Mouse (Mus musculus): ENCODE data around the gene Dgka. TPM values are rescaled to one million over a fixed set of nuclear protein-coding genes. Genes with fewer than 3 reads are reported as not detected.

Gene Dgka
- polyA plus RNA-seq, 1 experiment from 2014 or later, result 4.7 TPM

DNA sequence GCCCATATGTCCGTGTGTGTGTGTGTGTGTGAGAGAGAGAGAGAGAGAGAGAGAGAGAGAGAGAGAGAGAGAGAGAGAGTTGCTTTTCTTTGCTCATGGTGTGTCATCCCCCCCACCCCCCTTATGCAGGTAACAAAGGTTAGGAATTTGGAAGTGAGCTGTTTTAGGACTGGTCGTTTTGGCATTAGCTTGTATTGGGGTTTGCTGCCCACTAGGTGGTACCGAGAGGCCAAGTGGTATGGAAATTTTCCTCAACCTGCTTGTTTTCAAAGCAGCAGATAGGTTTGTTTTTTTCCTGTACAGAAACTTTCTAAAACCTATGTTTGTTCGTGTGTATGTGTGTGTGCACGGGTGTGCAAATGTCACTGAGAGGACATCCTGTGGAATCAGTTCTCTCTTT, 29.0 kb upstream of the Dgka start:
- Histone ChIP-seq H3K36me3 (ENCODE audit: control insufficient read depth, insufficient read depth, low read length) (no peaks in the 10 kb centered on the region), H3K4me1 (ENCODE audit: control insufficient read depth, insufficient read depth, low read length) (no peaks in the 10 kb centered on the region; the same call in 1 of the 2 replicates), H3K9me3 (ENCODE audit: control insufficient read depth, low read length) (no peaks in the 10 kb centered on the region), H3K27me3 (ENCODE audit: control insufficient read depth, insufficient read depth, low read length) (no peaks in the 10 kb centered on the region), H3K4me3 (ENCODE audit: low read length) (no peak overlapping the region), H3K4me2 (replicated peaks; ENCODE audit: low read depth, low read length) (no peak overlapping the region), H3K9ac (ENCODE audit: low read depth, low read length) (no peak overlapping the region), H3K27ac (ENCODE audit: low read depth, low read length) (no peak overlapping the region)
- WGBS, result 27% methylated on average over 5 of the region's 5 CpGs
- no peak for ATAC-seq (ENCODE audit: low FRiP score, low TSS enrichment)

DNA sequence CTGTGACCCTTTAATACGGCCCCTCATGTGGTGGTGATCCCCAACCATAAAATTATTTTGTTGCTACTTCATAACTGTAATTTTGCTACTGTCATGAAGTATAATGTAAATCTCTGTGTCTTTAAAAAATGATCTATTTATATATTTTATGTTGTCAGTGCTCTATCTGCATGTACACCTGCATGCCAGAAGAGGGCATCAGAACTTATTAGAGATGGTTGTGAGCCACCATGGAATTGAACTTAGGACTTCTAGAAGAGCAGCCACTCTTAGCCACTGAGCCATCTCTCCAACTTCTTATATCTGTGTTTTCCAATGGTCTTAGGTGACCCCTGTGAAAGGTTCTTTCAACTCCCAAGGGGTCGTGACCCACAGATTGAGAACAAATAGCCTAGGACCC, 28.2 kb upstream of the Dgka start:
- Histone ChIP-seq H3K36me3 (ENCODE audit: control insufficient read depth, insufficient read depth, low read length) (no peaks in the 10 kb centered on the region), H3K27me3 (ENCODE audit: control insufficient read depth, insufficient read depth, low read length) (no peaks in the 10 kb centered on the region), H3K27ac (ENCODE audit: low read depth, low read length) (no peak overlapping the region), H3K4me2 (replicated peaks; ENCODE audit: low read depth, low read length) (no peak overlapping the region), H3K9me3 (ENCODE audit: control insufficient read depth, low read length) (no peaks in the 10 kb centered on the region), H3K4me1 (ENCODE audit: control insufficient read depth, insufficient read depth, low read length) (no peaks in the 10 kb centered on the region), H3K4me3 (ENCODE audit: low read length) (no peak overlapping the region), H3K9ac (ENCODE audit: low read depth, low read length) (no peak overlapping the region)
- 83% methylated on average over 2 of the region's 2 CpGs for WGBS
- 0 out of 2 replicates have a peak, but pooled peaks have one; percentile 16 for ATAC-seq (ENCODE audit: low FRiP score, low TSS enrichment)

DNA sequence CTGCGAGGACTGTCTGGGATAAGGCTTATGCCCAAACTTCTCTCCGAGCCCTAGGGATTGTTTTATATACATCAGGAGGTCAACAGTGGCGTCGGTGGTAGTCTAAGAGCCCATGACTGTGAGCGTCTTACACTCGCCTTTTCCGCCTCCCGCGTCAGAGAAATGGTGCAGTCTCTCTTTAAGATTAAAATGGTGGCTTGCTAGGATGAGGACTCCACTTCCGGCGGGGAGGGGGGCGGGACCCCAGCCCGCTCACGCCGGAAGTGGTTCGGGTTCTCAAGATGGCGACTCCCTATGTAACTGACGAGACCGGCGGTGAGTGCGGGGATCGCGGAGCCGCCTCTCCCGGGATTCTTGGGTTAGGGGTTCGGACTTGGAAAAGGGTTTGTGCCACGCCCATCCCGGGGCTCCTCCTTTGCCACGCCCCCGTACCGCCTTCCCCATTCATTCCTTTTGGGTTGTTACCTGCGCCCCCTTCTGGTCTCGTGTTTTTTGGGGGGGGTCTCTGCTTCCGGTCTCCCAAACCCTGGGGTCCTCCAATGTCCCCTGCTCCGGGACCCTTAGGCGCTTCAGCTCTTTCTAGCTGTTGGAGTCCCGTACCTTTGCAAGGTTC, 3.7 kb upstream of the Dgka start:
- WGBS, result 0% methylated on average over 35 of the region's 37 CpGs
- H3K9ac ChIP-seq (ENCODE audit: low read depth, low read length), result peak overlapping the region; percentile 74
- H3K27me3 ChIP-seq (ENCODE audit: control insufficient read depth, insufficient read depth, low read length), result 0 out of 2 replicates have a peak, but pooled peaks cover 4% of the 10 kb centered on the region
- peak; percentile 89 for ATAC-seq (ENCODE audit: low FRiP score, low TSS enrichment)
- H3K4me3 ChIP-seq (ENCODE audit: low read length), result peak overlapping the region; percentile 80
- no peaks in the 10 kb centered on the region for H3K9me3 ChIP-seq (ENCODE audit: control insufficient read depth, low read length)
- H3K4me2 ChIP-seq (replicated peaks; ENCODE audit: low read depth, low read length), result peak overlapping the region; percentile 67
- no peaks in the 10 kb centered on the region; the same call in 1 of the 2 replicates for H3K36me3 ChIP-seq (ENCODE audit: control insufficient read depth, insufficient read depth, low read length)
- H3K4me1 ChIP-seq (ENCODE audit: control insufficient read depth, insufficient read depth, low read length), result peaks cover 15% of the 10 kb centered on the region
- peak overlapping the region; percentile 98 for H3K27ac ChIP-seq (ENCODE audit: low read depth, low read length)

DNA sequence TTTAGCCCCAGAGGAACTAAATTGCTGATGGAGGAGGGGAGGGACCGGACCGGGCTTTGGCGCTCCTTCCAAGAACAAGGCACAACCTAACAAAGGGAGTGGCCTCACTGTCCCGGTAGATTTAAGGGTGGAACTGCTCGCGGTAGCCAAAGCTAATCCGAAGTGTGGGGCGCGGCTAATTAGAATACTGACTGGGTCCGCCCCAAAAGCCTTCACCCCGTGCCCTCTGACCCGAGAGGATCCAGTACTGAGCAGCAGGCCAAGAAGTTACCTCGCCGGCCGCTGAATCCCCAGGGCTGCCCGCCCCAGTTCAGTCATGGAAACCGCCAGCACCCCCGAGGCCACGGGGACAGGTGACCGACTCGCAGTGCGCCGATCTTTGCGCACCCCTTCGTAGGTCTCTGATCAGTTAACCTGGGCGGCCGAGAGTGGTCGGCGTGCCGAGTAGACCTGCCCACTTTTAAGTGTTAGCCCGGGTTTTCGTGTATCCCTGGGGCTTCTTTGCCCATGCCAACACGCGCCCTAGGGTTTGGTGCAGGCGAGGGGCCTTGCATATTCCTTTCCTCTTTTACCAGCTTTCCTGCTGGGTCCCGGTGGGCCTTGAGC, 3.1 kb upstream of the Dgka start, which contains the start of gene Pym1:
Gene Pym1 (plus strand): TSS at position 244 of the 606 bp plus-strand sequence.
- Histone ChIP-seq H3K4me1 (ENCODE audit: control insufficient read depth, insufficient read depth, low read length) (peaks cover 19% of the 10 kb centered on the region), H3K36me3 (ENCODE audit: control insufficient read depth, insufficient read depth, low read length) (no peaks in the 10 kb centered on the region; the same call in 1 of the 2 replicates), H3K9ac (ENCODE audit: low read depth, low read length) (peak within 1 kb of the TSS; percentile 74), H3K27me3 (ENCODE audit: control insufficient read depth, insufficient read depth, low read length) (0 out of 2 replicates have a peak, but pooled peaks cover 4% of the 10 kb centered on the region), H3K27ac (ENCODE audit: low read depth, low read length) (peak within 1 kb of the TSS; percentile 98), H3K9me3 (ENCODE audit: control insufficient read depth, low read length) (no peaks in the 10 kb centered on the region), H3K4me3 (ENCODE audit: low read length) (peak within 1 kb of the TSS; percentile 80), H3K4me2 (replicated peaks; ENCODE audit: low read depth, low read length) (peak within 1 kb of the TSS; percentile 67)
- ATAC-seq (ENCODE audit: low FRiP score, low TSS enrichment), result peak; percentile 73
- 0% methylated on average over 36 of the region's 36 CpGs for WGBS

DNA sequence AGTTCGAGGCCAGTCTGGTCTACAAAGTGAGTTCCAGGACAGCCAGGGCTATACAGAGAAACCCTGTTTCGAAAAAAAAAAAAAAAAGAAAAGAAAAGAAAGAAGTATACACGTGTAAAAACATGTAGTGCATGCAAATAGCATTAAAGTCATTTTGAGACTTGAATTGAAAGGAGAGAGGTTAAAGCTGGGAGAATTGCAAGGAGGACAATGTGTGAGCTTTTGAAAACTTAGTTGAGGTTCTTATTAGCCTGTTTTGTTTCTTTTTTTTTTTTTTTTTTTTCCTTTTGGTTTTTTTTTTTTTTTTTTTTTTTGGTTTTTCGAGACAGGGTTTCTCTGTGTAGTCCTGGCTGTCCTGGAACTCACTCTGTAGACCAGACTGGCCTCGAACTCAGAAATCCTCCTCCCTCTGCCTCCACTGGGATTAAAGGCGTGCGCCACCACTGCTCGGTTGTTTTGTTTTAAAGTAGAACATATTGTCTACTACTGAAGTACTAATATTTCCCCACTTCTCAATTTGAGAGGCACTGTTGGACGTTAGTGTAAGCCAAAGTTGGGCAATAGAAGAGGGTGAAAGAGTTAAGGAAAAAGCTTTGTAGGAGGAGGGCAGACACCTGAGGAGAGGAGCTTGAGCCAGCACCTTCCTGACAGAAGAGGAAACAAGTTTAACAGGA, 2.5 kb upstream of the Dgka start:
- ATAC-seq (ENCODE audit: low FRiP score, low TSS enrichment), result no peak
- H3K4me2 ChIP-seq (replicated peaks; ENCODE audit: low read depth, low read length), result peak overlapping the region; percentile 67
- peak overlapping the region; percentile 98 for H3K27ac ChIP-seq (ENCODE audit: low read depth, low read length)
- H3K4me3 ChIP-seq (ENCODE audit: low read length), result peak overlapping the region; percentile 80
- peaks cover 8% of the 10 kb centered on the region; the same call in 1 of the 2 replicates for H3K27me3 ChIP-seq (ENCODE audit: control insufficient read depth, insufficient read depth, low read length)
- no peaks in the 10 kb centered on the region; the same call in 1 of the 2 replicates for H3K36me3 ChIP-seq (ENCODE audit: control insufficient read depth, insufficient read depth, low read length)
- WGBS, result 43% methylated on average over 9 of the region's 9 CpGs
- H3K9me3 ChIP-seq (ENCODE audit: control insufficient read depth, low read length), result no peaks in the 10 kb centered on the region
- peak overlapping the region; percentile 74 for H3K9ac ChIP-seq (ENCODE audit: low read depth, low read length)
- peaks cover 19% of the 10 kb centered on the region for H3K4me1 ChIP-seq (ENCODE audit: control insufficient read depth, insufficient read depth, low read length)

DNA sequence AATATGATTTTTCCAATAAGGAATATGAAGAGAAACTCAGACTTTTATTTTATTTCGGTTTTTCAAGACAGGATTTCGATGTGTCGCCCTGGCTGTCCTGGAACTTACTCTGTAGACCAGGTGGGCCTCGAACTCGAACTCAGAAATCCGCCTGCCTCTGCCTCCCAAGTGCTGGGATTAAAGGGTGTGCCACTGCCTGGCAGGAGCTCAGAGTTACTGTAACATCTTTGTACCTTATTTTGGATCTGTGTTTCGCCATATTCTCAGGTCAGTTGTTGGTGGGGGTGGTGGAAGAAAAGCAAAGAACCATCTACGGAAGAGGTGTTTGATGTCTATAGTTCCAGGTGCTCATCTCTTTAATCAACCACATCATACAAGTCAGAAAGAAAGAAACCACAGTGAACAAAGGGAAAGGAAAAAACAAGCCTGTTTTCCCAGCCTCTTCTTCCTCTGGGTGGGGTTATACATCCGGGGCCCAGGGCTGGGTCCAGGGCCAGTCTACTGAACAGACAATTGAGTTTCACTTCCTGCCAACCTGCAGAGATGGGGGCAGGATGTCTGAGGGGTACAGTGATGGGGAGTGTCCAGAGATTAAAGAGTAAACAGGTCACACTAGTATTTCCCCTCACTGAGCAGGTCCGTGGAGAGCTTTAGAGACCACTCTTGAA, 1.4 kb upstream of the Dgka start:
- H3K4me1 ChIP-seq (ENCODE audit: control insufficient read depth, insufficient read depth, low read length), result peaks cover 19% of the 10 kb centered on the region
- H3K4me3 ChIP-seq (ENCODE audit: low read length), result no peak overlapping the region
- H3K9me3 ChIP-seq (ENCODE audit: control insufficient read depth, low read length), result no peaks in the 10 kb centered on the region
- no peak for ATAC-seq (ENCODE audit: low FRiP score, low TSS enrichment)
- peaks cover 12% of the 10 kb centered on the region; the same call in 1 of the 2 replicates for H3K27me3 ChIP-seq (ENCODE audit: control insufficient read depth, insufficient read depth, low read length)
- H3K9ac ChIP-seq (ENCODE audit: low read depth, low read length), result no peak overlapping the region
- no peaks in the 10 kb centered on the region; the same call in 1 of the 2 replicates for H3K36me3 ChIP-seq (ENCODE audit: control insufficient read depth, insufficient read depth, low read length)
- H3K27ac ChIP-seq (ENCODE audit: low read depth, low read length), result no peak overlapping the region
- H3K4me2 ChIP-seq (replicated peaks; ENCODE audit: low read depth, low read length), result no peak overlapping the region
- WGBS, result 93% methylated on average over 10 of the region's 10 CpGs

DNA sequence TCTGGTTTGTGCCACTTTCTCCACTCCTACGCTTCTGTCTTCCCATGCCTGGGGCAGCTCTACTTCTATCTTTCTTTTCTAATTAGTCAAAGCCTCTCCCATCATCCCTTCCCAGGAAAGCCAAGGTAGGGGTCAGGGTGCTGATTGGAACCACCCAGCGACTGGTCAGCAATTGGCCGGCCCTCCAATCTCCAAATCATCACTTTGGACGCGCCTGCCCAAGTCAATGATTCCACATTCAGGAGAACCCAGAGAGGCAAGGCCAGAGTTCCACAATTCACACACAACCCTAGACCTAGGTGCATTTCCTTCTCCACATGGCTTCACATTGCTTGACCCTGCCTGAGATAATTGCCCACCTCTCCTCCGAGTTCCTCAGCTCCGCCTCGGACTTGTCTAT, 444 bp downstream of the Dgka start:
- Histone ChIP-seq H3K9me3 (ENCODE audit: control insufficient read depth, low read length) (no peaks in the 10 kb centered on the region), H3K4me1 (ENCODE audit: control insufficient read depth, insufficient read depth, low read length) (peaks cover 13% of the 10 kb centered on the region), H3K27me3 (ENCODE audit: control insufficient read depth, insufficient read depth, low read length) (peaks cover 12% of the 10 kb centered on the region; the same call in 1 of the 2 replicates), H3K36me3 (ENCODE audit: control insufficient read depth, insufficient read depth, low read length) (no peaks in the 10 kb centered on the region), H3K4me3 (ENCODE audit: low read length) (peak overlapping the region; percentile 57), H3K27ac (ENCODE audit: low read depth, low read length) (no peak overlapping the region), H3K4me2 (replicated peaks; ENCODE audit: low read depth, low read length) (peak overlapping the region; percentile 95), H3K9ac (ENCODE audit: low read depth, low read length) (peak overlapping the region; percentile 67)
- WGBS, result 15% methylated on average over 8 of the region's 8 CpGs
- ATAC-seq (ENCODE audit: low FRiP score, low TSS enrichment), result no peak

- ATAC-seq (ENCODE audit: low FRiP score, low TSS enrichment), result peak; percentile 50
- H3K27ac ChIP-seq (ENCODE audit: low read depth, low read length), result no peak overlapping the region
- H3K9ac ChIP-seq (ENCODE audit: low read depth, low read length), result peak overlapping the region; percentile 67
- H3K36me3 ChIP-seq (ENCODE audit: control insufficient read depth, insufficient read depth, low read length), result no peaks in the 10 kb centered on the region
- peaks cover 11% of the 10 kb centered on the region; the same call in 1 of the 2 replicates for H3K4me1 ChIP-seq (ENCODE audit: control insufficient read depth, insufficient read depth, low read length)
- WGBS, result 0% methylated on average over 37 of the region's 37 CpGs
- no peaks in the 10 kb centered on the region for H3K9me3 ChIP-seq (ENCODE audit: control insufficient read depth, low read length)
- peak overlapping the region; percentile 57 for H3K4me3 ChIP-seq (ENCODE audit: low read length)
- peak overlapping the region; percentile 95 for H3K4me2 ChIP-seq (replicated peaks; ENCODE audit: low read depth, low read length)
- peaks cover 12% of the 10 kb centered on the region; the same call in 1 of the 2 replicates for H3K27me3 ChIP-seq (ENCODE audit: control insufficient read depth, insufficient read depth, low read length)
Measured at GRCm38 (mm10) chr10:128743791-128744191, 864 bp downstream of the Dgka start.
